ENCODE assay signal across 10 mouse cellular contexts in genomic region chr9:56118091-56118490, GRCm38 (mm10). TPM values are rescaled to one million over a fixed set of nuclear protein-coding genes. Genes with fewer than 3 reads are reported as not detected.
DNase-seq lines count a peak whose midpoint lies in the region; ATAC-seq lines count a peak whose summit lies in the region.
"Had no signal": no experiment of that assay in that cellular context is flagged by ENCODE, and none has a peak within 500 bp of the region (broad histone marks: within the 10 kb centered on the region; RNA-seq: fewer than 3 reads in every experiment).

No protein-coding gene starts in this region.

- peaks cover 4% of the 10 kb centered on the region; the same call in 1 of the 2 replicates for H3K27me3 ChIP-seq in hindbrain, embryonic 13.5 days
- H3K27me3 ChIP-seq in hindbrain, embryonic 10.5 days (ENCODE audit: insufficient read depth, poor library complexity, severe bottlenecking) = peaks cover 10% of the 10 kb centered on the region; the same call in 1 of the 2 replicates
- no peaks in the 10 kb centered on the region for H3K27me3 ChIP-seq in neural tube, embryonic 12.5 days (replicated peaks)
- no peaks in the 10 kb centered on the region for H3K27me3 ChIP-seq in hindbrain, embryonic 15.5 days
- H3K27me3 ChIP-seq: heart, embryonic 15.5 days; limb, embryonic 13.5 days had no signal

- H3K4me1 ChIP-seq in hindbrain, embryonic 13.5 days (replicated peaks) = peaks cover 23% of the 10 kb centered on the region
- H3K4me1 ChIP-seq in hindbrain, embryonic 10.5 days (replicated peaks) = peaks cover 24% of the 10 kb centered on the region
- peaks cover 7% of the 10 kb centered on the region for H3K4me1 ChIP-seq in neural tube, embryonic 12.5 days
- H3K4me1 ChIP-seq in hindbrain, embryonic 15.5 days (replicated peaks) = peaks cover 18% of the 10 kb centered on the region

- no peak overlapping the region for H3K4me2 ChIP-seq in hindbrain, embryonic 13.5 days
- H3K4me2 ChIP-seq in neural tube, embryonic 12.5 days (replicated peaks) = 0 out of 2 replicates have a peak overlapping the region, but pooled peaks have one; percentile 65
- peak overlapping the region; percentile 73 for H3K4me2 ChIP-seq in hindbrain, embryonic 15.5 days

- peak; percentile 3; the same call in 1 of the 2 replicates for ATAC-seq in hindbrain, embryonic 13.5 days (ENCODE audit: low FRiP score)
- ATAC-seq in neural tube, embryonic 12.5 days (ENCODE audit: low FRiP score, low read depth) = no peak
- ATAC-seq in hindbrain, embryonic 15.5 days (ENCODE audit: low FRiP score, low read depth) = no peak

- no peak overlapping the region for H3K27ac ChIP-seq in hindbrain, embryonic 13.5 days
- no peak overlapping the region for H3K27ac ChIP-seq in hindbrain, embryonic 10.5 days
- H3K27ac ChIP-seq in neural tube, embryonic 12.5 days = no peak overlapping the region
- H3K27ac ChIP-seq in hindbrain, embryonic 15.5 days (replicated peaks) = no peak overlapping the region
- H3K27ac ChIP-seq: heart, embryonic 15.5 days; layer of hippocampus, adult 2 months; limb, embryonic 13.5 days had no signal

- H3K9ac ChIP-seq in hindbrain, embryonic 13.5 days = no peak overlapping the region
- H3K9ac ChIP-seq in neural tube, embryonic 12.5 days = no peak overlapping the region
- H3K9ac ChIP-seq in hindbrain, embryonic 15.5 days = no peak overlapping the region

- WGBS in hindbrain, embryonic 13.5 days = 83% methylated on average over 5 of the region's 5 CpGs
- WGBS in hindbrain, embryonic 10.5 days = 81% methylated on average over 5 of the region's 5 CpGs
- WGBS in neural tube, embryonic 12.5 days = 82% methylated on average over 5 of the region's 5 CpGs
- WGBS in hindbrain, embryonic 15.5 days = 88% methylated on average over 5 of the region's 5 CpGs

- no peak for DNase-seq in hindbrain, embryonic 10.5 days (ENCODE audit: low spot score)
- no peak for DNase-seq in neural tube, embryonic 10.5 days (ENCODE audit: extremely low spot score, low spot score)
- no peak for DNase-seq in urinary bladder, adult 18-20 months (ENCODE audit: low spot score in 2 of 2)
- DNase-seq in adrenal gland, postnatal 4 days (ENCODE audit: low spot score in 2 of 2) = no peak

- no peak overlapping the region for H3K4me3 ChIP-seq in hindbrain, embryonic 13.5 days
- H3K4me3 ChIP-seq in hindbrain, embryonic 10.5 days = no peak overlapping the region
- no peak overlapping the region for H3K4me3 ChIP-seq in neural tube, embryonic 12.5 days
- H3K4me3 ChIP-seq in hindbrain, embryonic 15.5 days = no peak overlapping the region

- H3K9me3 ChIP-seq in hindbrain, embryonic 13.5 days = no peaks in the 10 kb centered on the region
- H3K9me3 ChIP-seq in hindbrain, embryonic 10.5 days = no peaks in the 10 kb centered on the region
- no peaks in the 10 kb centered on the region for H3K9me3 ChIP-seq in neural tube, embryonic 12.5 days
- H3K9me3 ChIP-seq in hindbrain, embryonic 15.5 days = no peaks in the 10 kb centered on the region
- H3K9me3 ChIP-seq: heart, embryonic 15.5 days; limb, embryonic 13.5 days had no signal

- H3K36me3 ChIP-seq in hindbrain, embryonic 13.5 days = no peaks in the 10 kb centered on the region
- no peaks in the 10 kb centered on the region for H3K36me3 ChIP-seq in hindbrain, embryonic 10.5 days
- no peaks in the 10 kb centered on the region for H3K36me3 ChIP-seq in neural tube, embryonic 12.5 days
- H3K36me3 ChIP-seq in hindbrain, embryonic 15.5 days = no peaks in the 10 kb centered on the region
- H3K36me3 ChIP-seq: heart, embryonic 15.5 days; limb, embryonic 13.5 days had no signal

RNA-seq across cellular contexts. Expression of gene Pstpip1, which starts 28.3 kb away (rescaled TPM):
- 0.70 and 0.73 TPM in 2 replicates for polyA plus RNA-seq in hindbrain, embryonic 13.5 days (2015; fragmentation: Nextera tagmentation; extraction: Ambion mirVana)
- 0.78 and 0.82 TPM in 2 replicates for polyA plus RNA-seq in hindbrain, embryonic 10.5 days (2016; fragmentation: Nextera tagmentation; extraction: Ambion mirVana)
- polyA plus RNA-seq in neural tube, embryonic 12.5 days (2016; fragmentation: Nextera tagmentation; extraction: Ambion mirVana) = 0.74 and 0.78 TPM in 2 replicates
- polyA plus RNA-seq in hindbrain, embryonic 15.5 days (2015; fragmentation: Nextera tagmentation; extraction: Ambion mirVana) = 0.87 and 1.2 TPM in 2 replicates
- total RNA-seq in adrenal gland, postnatal 4 days (2021) = 1 to 10 TPM; 2.3 to 2.6 TPM

RNA-seq across cellular contexts. Expression of gene Tspan3, which starts 47.2 kb away (rescaled TPM):
- polyA plus RNA-seq in hindbrain, embryonic 13.5 days (2015; fragmentation: Nextera tagmentation; extraction: Ambion mirVana) = 575 and 579 TPM in 2 replicates
- 546 and 562 TPM in 2 replicates for polyA plus RNA-seq in hindbrain, embryonic 10.5 days (2016; fragmentation: Nextera tagmentation; extraction: Ambion mirVana)
- polyA plus RNA-seq in neural tube, embryonic 12.5 days (2016; fragmentation: Nextera tagmentation; extraction: Ambion mirVana) = 514 and 516 TPM in 2 replicates
- 598 and 606 TPM in 2 replicates for polyA plus RNA-seq in hindbrain, embryonic 15.5 days (2015; fragmentation: Nextera tagmentation; extraction: Ambion mirVana)
- total RNA-seq in adrenal gland, postnatal 4 days (2021) = 100 to 1,000 TPM; 164 to 171 TPM
